Mouse (Mus musculus) forebrain, embryonic 11.5 days (tissue): ENCODE data around the gene Ifrd2. TPM values are rescaled to one million over a fixed set of nuclear protein-coding genes. Genes with fewer than 3 reads are reported as not detected.
A peak's percentile ranks its signal among the peaks of the same experiment; 100 is the strongest.

ENCODE experiments used
- ATAC-seq: fragments of 200-750 bp; cut with Nextera tagmentation; replicated peaks from 2 replicates; pipeline ENCODE4 v1.8.0; 2017; ENCODE audit warnings: moderate TSS enrichment; ENCODE audit not compliant: low FRiP score
- DNase-seq: peaks from one replicate; pipeline ENCODE4 v3.0.0-alpha.2; 2017; ENCODE audit warnings: low spot score
- H3K27ac ChIP-seq: fragments of 300-500 bp; sonication (generic); 2 replicates; pipeline ENCODE4 v1.5.1; 2014; ENCODE audit warnings: low read depth, low read length
- H3K27me3 ChIP-seq: fragments of 300-500 bp; sonication (generic); 2 replicates; pipeline ENCODE4 v1.6.1; 2014; ENCODE audit warnings: mild to moderate bottlenecking, low read length, mixed read lengths; ENCODE audit not compliant: control insufficient read depth, insufficient read depth
- H3K36me3 ChIP-seq: fragments of 300-500 bp; sonication (generic); 2 replicates; pipeline ENCODE4 v1.6.1; 2014; ENCODE audit warnings: mild to moderate bottlenecking, low read length, moderate library complexity, mixed read lengths; ENCODE audit not compliant: control insufficient read depth, insufficient read depth
- H3K4me1 ChIP-seq: fragments of 300-500 bp; sonication (generic); replicated peaks from 2 replicates; pipeline ENCODE4 v1.6.1; 2014; ENCODE audit warnings: low read length, mixed read lengths; ENCODE audit not compliant: control insufficient read depth, insufficient read depth
- H3K4me2 ChIP-seq: fragments of 300-500 bp; sonication (generic); 2 replicates; pipeline ENCODE4 v1.6.1; 2014; ENCODE audit warnings: low read depth, mild to moderate bottlenecking, low read length, moderate library complexity, mixed read lengths; ENCODE audit not compliant: severe bottlenecking
- H3K4me3 ChIP-seq: fragments of 300-500 bp; sonication (generic); 2 replicates; pipeline ENCODE4 v1.5.1; 2014; ENCODE audit warnings: low read depth, low read length
- H3K9ac ChIP-seq: fragments of 300-500 bp; sonication (generic); 2 replicates; pipeline ENCODE4 v1.6.1; 2014; ENCODE audit warnings: low read length
- H3K9me3 ChIP-seq: fragments of 300-500 bp; sonication (generic); 2 replicates; pipeline ENCODE4 v1.6.1; 2016; ENCODE audit warnings: low read length, mixed read lengths; ENCODE audit not compliant: control insufficient read depth
- WGBS: fragments of 180-500 bp; shearing (Covaris S2); extraction: QIAGEN DNeasy Blood & Tissue Kit; methylation state at CpG from one replicate; pipeline ENCODE4 v1.1.7; 2014; 5-methylcytosine and 5-hydroxymethylcytosine counted together
- polyA plus RNA-seq: library from polyadenylated mRNA; unstranded; fragments of >200 nt; fragmentation: Nextera tagmentation; extraction: Ambion mirVana; gene quantifications from 2 replicates; pipeline ENCODE4 v1.2.1, GENCODE M21; 2014

Gene Ifrd2
- polyA plus RNA-seq, 1 experiment from 2014 or later, result 37.2 TPM

DNA sequence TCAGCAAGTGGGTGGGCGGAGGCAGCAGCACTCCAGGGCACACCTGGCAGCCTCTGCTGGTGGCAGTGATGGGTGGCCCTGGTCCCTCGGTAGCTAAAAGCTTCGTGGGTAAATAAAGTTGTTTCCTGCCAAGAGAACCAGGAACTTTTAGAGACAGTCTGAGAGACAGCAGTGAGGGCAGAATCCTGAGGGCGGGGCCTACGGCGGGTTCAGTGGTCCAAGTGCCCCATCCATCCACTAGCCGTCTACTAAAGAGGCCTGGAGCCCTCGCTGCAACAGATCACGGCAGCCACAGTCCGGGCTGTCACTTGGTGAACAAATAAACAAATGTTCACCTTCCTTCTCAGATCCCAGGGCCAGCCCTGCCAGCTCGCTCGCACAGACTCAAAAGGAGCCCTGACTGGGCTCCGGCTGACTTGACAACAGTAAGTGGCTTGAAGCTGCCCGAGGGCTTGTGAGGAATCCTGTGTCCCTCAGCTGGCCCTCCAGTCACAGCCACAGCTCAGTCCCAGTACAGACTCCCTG lies 42.5 kb downstream of the Ifrd2 start:
- no peaks in the 10 kb centered on the region for H3K9me3 ChIP-seq
- H3K9ac ChIP-seq, result peak overlapping the region; percentile 73
- H3K4me3 ChIP-seq, result peak overlapping the region; percentile 27
- peak overlapping the region; percentile 100 for H3K27ac ChIP-seq
- DNase-seq (peak; percentile 76), ATAC-seq (no peak)
- 4% methylated on average over 14 of the region's 14 CpGs for WGBS
- no peaks in the 10 kb centered on the region for H3K27me3 ChIP-seq
- H3K4me2 ChIP-seq, result peak overlapping the region; percentile 55
- H3K4me1 ChIP-seq, result peaks cover 73% of the 10 kb centered on the region
- no peaks in the 10 kb centered on the region; the same call in 1 of the 2 replicates for H3K36me3 ChIP-seq

DNA sequence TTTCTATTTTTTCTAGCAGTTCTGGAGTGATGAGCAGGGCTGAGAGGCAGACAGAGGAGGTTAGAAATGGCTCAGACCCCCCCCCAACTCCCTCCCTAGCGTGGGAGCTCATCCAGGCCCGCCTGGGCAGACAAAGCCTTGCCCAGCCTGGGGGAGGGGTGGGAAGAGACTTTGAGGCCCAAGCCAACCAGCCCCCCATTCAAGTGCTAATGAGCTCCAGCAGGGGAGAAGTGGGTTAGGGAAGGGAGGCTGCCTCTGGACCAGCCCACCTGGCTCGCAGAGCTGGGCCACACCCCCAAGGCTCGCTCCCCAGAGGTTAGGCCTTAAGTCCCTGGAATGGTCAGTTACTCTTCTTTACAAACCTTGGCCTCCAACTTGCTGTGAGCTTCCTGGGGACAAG lies 43.1 kb downstream of the Ifrd2 start:
- Histone ChIP-seq H3K9me3 (no peaks in the 10 kb centered on the region), H3K27me3 (no peaks in the 10 kb centered on the region), H3K9ac (peak overlapping the region; percentile 73), H3K4me1 (peaks cover 72% of the 10 kb centered on the region), H3K4me2 (peak overlapping the region; percentile 55), H3K27ac (peak overlapping the region; percentile 100), H3K36me3 (no peaks in the 10 kb centered on the region; the same call in 1 of the 2 replicates), H3K4me3 (peak overlapping the region; percentile 27; the same call in 1 of the 2 replicates)
- DNase-seq (peak; percentile 91), ATAC-seq (peak; percentile 57)
- WGBS, result 4% methylated on average over 4 of the region's 4 CpGs

DNA sequence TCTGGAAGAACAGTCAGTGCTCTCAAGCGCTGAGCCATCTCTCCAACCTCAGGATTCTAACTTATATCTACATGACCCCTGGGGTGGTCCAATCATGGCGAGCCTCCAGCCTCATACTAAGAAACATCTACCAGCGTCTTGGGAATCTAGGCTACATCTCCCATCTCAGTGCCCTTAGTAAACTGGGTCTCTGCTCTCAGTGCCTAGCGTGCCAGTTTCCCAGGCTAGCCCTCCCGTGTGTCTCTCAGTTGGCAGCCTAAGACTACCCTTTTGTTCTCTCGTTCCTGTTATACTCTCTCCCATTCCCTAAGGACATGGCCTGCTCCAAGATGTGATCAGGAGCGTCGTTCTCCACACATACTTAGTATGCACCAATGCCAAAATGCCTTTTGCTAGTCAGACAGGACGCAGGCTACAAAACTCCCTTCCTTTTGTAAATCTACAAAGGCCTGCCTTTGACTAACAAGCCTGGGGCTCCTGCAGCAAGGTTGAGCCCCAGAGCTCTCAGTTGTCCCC lies 43.9 kb downstream of the Ifrd2 start:
- ATAC-seq, result no peak
- H3K9ac ChIP-seq, result peak overlapping the region; percentile 97; the same call in 1 of the 2 replicates
- WGBS, result 29% methylated on average over 9 of the region's 9 CpGs
- peak overlapping the region; percentile 100 for H3K27ac ChIP-seq
- peak overlapping the region; percentile 89 for H3K4me3 ChIP-seq
- H3K36me3 ChIP-seq, result no peaks in the 10 kb centered on the region; the same call in 1 of the 2 replicates
- H3K4me2 ChIP-seq, result peak overlapping the region; percentile 100
- no peak for DNase-seq
- no peaks in the 10 kb centered on the region for H3K9me3 ChIP-seq
- H3K4me1 ChIP-seq, result peaks cover 68% of the 10 kb centered on the region
- no peaks in the 10 kb centered on the region for H3K27me3 ChIP-seq

DNA sequence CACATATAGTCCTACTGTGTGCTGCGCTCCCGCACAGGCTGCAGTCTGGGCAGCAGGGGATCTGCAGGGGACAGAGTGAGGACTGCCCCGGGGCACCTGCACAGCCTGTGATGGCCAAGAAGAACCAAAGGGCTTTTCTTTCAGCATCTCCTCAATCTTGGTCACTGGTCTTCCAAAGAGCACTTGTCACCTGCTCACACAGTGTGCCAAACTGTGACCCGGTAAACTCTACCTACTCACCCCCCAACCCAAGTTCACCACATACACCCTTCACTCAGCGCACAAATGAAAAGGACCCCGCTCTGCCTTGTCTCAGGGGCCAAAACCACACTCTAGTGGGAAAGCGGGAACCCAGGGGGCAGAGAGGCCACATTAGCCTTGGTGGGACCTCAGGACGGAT lies 44.4 kb downstream of the Ifrd2 start:
- 66% methylated on average over 8 of the region's 8 CpGs for WGBS
- Histone ChIP-seq H3K27ac (peak overlapping the region; percentile 100), H3K36me3 (no peaks in the 10 kb centered on the region; the same call in 1 of the 2 replicates), H3K27me3 (no peaks in the 10 kb centered on the region), H3K9ac (peak overlapping the region; percentile 97), H3K4me1 (peaks cover 66% of the 10 kb centered on the region), H3K9me3 (no peaks in the 10 kb centered on the region), H3K4me2 (peak overlapping the region; percentile 100), H3K4me3 (peak overlapping the region; percentile 89)
- ATAC-seq (no peak), DNase-seq (no peak)

DNA sequence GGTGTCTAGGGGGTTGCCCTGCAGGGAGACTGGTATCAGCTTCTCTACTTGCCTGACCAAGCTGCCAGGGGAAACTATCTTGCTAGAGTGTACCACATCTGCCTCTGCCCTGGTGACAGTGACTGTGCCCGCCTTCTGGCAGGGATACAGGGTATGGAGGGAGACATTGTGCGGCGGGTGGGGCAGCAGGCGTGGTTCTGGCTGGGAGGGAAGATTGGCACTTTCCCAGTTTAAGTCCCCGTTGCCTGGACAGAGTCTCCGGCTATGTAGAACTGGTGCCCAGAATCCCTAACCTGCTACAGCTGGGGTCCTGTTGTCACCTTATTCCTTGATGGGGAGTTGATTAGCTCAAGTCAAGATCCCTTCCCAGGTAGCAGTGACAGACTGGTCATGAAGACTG lies 45.0 kb downstream of the Ifrd2 start:
- Histone ChIP-seq H3K36me3 (no peaks in the 10 kb centered on the region; the same call in 1 of the 2 replicates), H3K27me3 (no peaks in the 10 kb centered on the region), H3K4me2 (peak overlapping the region; percentile 100), H3K4me1 (peaks cover 65% of the 10 kb centered on the region), H3K4me3 (peak overlapping the region; percentile 89), H3K9me3 (no peaks in the 10 kb centered on the region), H3K9ac (peak overlapping the region; percentile 97), H3K27ac (peak overlapping the region; percentile 87)
- ATAC-seq (no peak), DNase-seq (no peak)
- WGBS, result 44% methylated on average over 6 of the region's 6 CpGs

DNA sequence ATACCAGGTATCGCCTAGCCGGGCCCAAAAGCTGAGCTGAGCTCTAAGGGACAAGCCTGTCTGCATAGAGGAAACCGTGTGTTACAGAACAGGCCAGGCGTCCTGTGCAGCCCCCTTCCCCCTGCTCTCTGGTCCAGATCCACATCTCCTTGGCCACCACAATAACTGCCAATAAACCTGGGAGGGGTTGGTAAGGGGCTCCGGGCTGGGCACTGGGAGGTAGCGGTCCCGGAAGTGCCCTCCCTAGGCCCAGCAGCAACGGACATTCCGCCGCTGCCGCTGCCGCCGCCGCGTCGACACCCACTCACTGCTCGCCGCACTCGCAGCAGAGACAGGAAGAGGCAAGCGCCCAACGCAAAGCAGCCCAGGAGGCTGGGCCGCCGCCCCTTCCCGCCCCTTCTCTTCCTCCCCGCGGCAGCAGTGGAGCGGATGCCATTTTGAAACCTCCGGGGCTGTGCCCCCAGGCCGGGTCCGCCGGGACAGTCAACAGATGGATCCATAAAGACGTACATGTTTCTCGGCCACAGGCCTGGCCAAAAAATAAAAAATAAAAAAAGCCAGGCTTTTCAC lies 45.7 kb downstream of the Ifrd2 start:
- peak overlapping the region; percentile 89 for H3K4me3 ChIP-seq
- no peaks in the 10 kb centered on the region for H3K27me3 ChIP-seq
- H3K4me1 ChIP-seq, result peaks cover 62% of the 10 kb centered on the region
- H3K27ac ChIP-seq, result peak overlapping the region; percentile 87
- H3K4me2 ChIP-seq, result peak overlapping the region; percentile 100
- under 1% methylated on average over 33 of the region's 33 CpGs for WGBS
- H3K9me3 ChIP-seq, result no peaks in the 10 kb centered on the region
- ATAC-seq (no peak), DNase-seq (peak; percentile 82)
- H3K36me3 ChIP-seq, result no peaks in the 10 kb centered on the region; the same call in 1 of the 2 replicates
- H3K9ac ChIP-seq, result peak overlapping the region; percentile 97

DNA sequence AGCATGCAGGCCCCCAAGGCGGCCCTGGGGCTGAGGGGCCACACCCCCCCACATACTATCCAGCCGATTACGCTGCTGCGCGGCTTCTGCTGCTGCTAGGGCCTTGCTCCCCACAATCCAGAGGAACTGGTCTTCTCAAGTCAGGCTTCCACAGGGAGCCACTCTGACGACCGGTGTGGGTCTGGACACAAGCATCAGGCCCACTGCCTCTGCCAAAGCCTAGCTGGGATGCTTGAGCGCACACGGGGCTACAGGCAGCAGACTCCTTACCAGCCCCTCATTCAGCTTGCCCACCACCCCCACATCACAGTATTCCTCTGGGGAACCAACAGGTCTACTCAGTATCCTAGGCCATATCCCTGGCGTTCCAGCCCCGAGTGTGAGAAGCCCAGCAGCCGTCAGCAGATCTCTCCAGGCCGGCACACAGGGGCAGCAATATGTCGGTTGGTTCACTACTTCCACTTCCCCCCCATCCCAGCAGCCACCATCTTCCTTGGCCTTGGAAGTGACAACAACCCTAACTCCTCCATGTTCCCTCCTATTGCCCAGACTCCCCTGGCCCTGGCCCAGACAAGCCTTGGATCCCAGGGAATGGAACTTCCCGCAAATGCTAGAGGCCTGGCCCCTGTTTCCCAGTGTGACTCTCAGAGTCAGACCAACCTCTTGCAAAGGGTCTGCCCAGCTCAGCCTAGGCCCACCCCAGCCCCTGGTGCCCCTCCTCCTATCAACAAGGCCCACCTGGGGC lies 46.4 kb downstream of the Ifrd2 start:
- ATAC-seq (no peak), DNase-seq (no peak)
- H3K4me2 ChIP-seq, result peak overlapping the region; percentile 100
- no peaks in the 10 kb centered on the region for H3K27me3 ChIP-seq
- H3K27ac ChIP-seq, result peak overlapping the region; percentile 87
- H3K4me3 ChIP-seq, result peak overlapping the region; percentile 89
- no peaks in the 10 kb centered on the region; the same call in 1 of the 2 replicates for H3K36me3 ChIP-seq
- no peaks in the 10 kb centered on the region for H3K9me3 ChIP-seq
- H3K4me1 ChIP-seq, result peaks cover 56% of the 10 kb centered on the region
- WGBS, result 1% methylated on average over 15 of the region's 15 CpGs
- H3K9ac ChIP-seq, result peak overlapping the region; percentile 97

DNA sequence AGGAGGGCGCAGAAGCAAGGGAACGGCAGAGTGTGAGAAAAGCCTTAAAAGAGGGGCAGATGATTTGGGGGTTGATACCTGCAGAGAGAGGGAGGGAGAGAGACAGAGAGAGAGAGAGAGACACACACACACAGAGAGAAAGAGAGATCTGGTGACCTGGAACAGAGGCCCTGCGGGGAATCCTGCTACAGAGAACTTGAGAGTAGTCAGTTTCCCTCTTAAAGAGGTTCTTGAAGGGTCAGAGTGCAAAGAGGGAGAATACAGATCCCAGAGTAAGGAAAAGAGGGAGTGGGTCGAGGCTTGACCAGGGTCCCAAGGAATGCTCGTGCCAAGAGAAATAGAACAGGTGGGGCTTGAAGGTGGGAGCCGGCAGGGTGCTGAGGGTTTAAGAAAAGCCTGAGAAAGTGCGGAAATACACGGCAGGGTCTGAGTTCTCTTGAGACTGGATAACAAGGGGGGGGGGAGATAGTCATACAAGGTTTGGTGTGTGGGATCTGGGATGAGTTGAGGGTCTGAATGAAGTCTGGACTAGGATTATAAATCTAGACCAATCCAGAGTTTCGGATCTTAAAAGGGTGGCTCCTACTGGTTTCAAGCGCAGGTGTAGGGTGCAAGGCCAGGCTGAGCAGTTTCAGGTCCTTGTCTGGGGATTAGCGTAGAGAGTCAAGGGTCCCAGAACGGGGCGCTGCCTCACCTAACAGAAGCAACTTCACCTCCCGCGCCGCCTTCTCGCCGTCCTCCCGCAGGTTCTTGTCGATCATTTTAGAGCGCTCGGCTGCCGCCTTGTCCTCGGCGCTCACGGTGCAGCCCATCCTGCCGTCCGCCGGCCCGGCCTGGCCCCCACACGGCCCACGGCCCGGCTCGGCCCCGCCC lies 47.2 kb downstream of the Ifrd2 start:
- Histone ChIP-seq H3K9me3 (no peaks in the 10 kb centered on the region), H3K9ac (peak overlapping the region; percentile 97), H3K27ac (peak overlapping the region; percentile 87), H3K27me3 (no peaks in the 10 kb centered on the region), H3K4me3 (peak overlapping the region; percentile 89), H3K36me3 (no peaks in the 10 kb centered on the region; the same call in 1 of the 2 replicates), H3K4me1 (peaks cover 49% of the 10 kb centered on the region), H3K4me2 (peak overlapping the region; percentile 100)
- under 1% methylated on average over 35 of the region's 35 CpGs for WGBS
- ATAC-seq, result no peak; the same call in 1 of the 2 replicates
- DNase-seq, result no peak
